Mouse (Mus musculus): ENCODE data around the gene Olfr695.
"Not testable (repeated sequence)": the region's sequence is repeated elsewhere in the genome, so short reads cannot be mapped to it uniquely, and the experiment has no call there.

Olfr695 gene

DNA sequence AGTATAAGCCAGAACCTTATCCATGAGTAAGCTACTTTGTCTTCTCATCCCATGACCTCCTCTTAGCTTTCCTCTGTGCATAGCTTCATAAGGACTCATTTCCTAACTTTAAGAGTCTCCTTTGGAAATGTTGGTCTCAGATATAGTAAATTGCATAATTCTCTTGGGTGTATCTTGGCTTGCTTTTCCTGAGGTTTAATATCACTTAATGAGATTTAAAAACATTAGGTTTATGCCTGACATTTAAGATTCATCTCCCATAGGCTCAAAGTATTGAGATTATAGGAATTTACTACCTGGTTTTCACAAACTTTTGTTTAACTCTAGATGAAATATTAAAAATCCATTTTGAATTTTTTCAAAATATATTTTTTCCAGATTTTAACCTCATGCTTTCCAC lies at the start of gene Olfr695:
TSS of gene Olfr695 (minus strand) at position 101 of the 400 bp plus-strand sequence.
- no peak for DNase-seq

DNA sequence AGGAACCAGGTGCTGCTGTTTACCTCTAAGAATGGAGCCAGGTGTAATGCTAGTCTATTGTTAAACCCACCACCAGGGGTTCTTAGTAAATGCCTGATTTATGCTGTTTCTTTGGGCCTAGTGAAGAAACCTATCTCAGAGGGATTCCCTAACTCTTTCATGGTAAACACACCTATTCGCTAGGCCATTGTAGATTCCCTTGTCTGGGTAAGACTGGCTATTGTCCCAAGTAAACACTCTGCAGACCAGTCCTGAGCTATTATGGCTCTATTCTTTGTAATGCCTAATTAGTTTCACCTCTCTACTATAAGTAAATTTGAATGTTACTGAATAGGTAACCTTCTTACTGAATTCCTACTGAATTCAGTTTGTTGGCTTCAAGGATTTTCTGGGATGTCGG lies 44.8 kb upstream of the Olfr695 start:
- DNase-seq, result not testable (repeated sequence)

DNA sequence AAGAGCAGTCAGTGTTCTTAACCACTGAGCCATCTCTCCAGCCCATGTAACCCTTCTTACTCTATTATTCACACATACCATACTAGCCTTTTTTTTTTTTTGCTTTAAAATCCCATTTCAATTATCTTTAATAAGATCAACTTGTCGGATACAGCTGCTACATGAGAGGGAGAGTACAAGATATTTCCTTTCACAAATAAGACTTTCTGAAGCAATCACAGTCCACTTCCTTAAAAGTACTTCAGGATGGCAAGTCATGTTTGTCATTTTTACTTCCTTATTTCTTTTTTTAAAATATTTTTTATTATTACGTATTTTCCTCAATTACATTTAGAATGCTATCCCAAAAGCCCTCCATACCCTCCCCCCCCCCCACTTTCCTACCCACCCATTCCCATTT lies 42.6 kb upstream of the Olfr695 start:
- no peak for DNase-seq

DNA sequence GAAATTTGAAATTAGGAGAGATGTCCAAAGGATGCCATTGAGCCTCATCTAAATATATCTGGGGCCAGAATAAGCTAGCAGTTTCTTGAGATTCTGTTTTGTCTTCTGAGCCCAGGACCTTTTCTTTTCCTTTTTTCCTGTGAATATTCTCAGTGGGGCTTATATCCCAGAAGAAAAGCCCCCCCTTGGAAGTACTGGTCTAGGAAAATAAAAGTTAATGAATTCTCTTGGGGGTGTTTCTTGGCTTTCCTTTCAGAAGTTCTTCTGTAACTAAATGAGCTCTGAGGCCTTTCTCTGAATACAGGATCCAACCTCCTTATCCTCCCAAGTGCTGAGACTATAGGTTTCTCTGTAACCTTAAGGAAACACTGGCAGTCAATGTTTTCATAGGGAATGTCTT lies 39.1 kb upstream of the Olfr695 start, which contains the start of gene Olfr698:
TSS of gene Olfr698 (minus strand) at position 101 of the 400 bp plus-strand sequence.
- DNase-seq, result no peak

DNA sequence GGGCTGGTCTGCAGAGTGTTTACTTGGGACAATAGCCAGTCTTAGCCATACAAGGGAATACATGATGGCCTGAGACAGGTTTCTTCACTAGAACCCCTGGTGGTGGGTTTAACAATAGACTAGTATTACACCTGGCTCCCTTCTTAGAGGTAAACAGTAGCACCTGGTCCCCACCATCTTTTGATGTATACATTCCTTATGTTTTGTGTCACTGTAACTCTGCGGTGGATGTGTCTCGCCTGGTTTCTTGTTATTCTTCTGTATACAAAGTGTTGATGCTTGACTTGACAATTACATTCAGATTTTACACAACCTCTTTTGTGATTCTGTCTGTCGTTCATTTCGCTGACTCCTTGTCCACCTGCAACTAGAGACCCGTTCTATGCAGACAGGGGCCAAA lies 29.6 kb upstream of the Olfr695 start:
- DNase-seq, result no peak

DNA sequence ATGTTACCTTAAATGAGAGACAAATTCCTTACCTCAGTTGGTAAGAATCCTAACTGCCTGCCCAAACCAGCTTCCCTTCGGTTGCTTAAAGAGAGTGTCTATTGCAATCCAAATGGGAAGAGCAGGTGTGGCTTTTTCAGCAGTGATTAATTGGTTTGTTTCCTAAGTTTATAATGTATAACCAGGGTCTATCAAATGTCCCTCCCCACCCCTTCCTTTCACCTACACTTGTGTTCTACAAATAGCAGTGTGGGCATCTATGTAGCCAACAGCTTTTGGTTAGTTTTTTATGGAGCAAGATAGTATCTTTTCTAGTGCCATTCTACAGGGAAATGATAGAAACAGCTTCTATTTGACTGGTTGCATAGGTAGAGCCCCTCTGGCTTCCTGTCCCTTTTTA lies 26.1 kb upstream of the Olfr695 start, which contains the start of gene Olfr697:
TSS of gene Olfr697 (minus strand) at position 101 of the 400 bp plus-strand sequence.
- no peak for DNase-seq

DNA sequence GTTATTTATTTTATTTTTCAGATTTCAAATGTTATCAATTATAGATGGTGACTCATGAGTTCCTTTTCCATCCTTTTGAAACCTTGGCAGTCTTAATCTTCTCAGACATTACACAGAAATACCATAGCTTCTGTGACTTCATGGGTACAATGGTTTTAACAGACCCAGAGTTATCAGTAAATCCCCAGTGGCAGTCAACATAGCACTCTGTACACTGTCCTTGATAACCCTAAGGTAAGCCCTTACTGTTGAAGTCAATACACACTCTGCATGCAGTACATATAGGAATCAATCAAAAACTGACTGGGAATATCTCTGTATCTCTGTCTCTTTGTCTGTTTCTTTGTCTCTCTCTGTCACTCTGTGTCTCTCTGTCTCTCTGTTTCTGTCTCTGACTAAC lies 20.8 kb upstream of the Olfr695 start:
- no peak for DNase-seq

DNA sequence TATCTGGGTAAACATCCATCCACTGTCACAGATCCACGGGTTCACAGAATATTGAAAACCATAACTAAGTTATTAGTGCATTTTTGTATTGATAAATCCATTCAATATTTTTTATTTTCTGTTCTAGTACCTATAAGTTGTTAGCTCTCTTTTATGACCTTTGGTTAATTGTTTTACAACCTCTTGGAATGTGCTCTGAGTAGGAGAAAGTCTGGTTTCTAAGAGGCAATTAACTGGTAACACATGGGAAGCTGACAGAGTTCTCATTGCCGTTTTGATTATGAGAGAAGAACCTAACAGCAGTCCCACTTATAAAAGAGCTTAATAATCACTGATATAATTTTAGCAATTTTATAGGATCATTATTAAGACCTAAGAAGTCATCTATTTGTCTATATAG lies 17.5 kb upstream of the Olfr695 start:
- DNase-seq, result no peak

DNA sequence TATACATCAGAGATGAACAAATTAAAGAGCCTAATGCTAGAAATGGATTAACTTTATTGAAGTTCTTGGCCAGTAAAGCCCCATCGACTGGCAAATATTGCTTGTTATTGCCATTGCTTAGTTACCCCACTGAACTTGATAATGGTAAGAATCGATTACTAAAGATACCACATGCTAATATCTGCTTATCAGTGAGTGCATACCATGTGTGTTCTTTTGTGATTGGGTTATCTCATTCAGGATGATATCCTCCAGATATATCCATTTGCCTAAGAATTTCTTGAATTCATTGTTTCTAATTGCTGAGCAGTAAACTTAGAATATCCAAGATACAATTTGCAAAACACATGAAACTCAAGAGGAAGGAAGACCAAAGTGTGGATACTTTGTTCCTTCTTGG lies 9.5 kb upstream of the Olfr695 start:
- not testable (repeated sequence) for DNase-seq

DNA sequence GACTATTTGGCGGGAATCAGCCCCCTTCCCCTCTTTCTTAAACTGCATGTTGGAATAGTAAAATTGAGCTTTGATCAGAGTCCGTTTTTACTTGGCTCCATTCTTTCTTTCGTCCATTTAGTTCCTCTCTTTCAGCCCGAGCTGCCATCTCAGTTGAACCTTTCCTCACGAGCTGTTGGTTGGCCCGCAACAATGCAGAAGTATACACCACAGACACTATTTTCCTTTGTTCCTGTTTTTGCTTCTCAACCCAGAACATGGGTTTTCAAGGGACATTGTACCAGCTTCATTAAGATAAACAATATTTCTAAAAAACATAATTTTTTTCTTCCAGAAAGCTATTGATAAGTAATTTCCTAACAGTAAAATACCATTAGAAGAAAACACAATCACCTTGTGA lies 4.7 kb downstream of the Olfr695 start:
- no peak for DNase-seq

DNA sequence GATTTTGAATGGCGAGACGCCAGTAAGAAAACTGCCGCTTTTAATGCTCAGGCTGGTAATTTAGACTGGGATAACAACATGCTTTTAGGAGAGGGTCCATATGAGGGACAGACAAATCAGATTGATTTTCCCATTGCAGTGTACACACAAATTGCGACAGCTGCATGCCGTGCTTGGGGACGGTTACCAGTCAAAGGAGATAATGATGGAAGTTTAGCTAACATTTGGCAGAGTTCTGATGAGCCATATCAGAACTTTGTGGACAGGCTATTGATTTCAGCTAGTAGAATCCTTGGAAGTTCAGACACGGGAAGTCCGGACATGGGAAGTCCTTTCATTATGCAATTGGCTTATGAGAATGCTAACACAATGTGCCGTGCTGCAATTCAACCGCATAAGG lies 8.5 kb downstream of the Olfr695 start:
- DNase-seq, result not testable (repeated sequence)

DNA sequence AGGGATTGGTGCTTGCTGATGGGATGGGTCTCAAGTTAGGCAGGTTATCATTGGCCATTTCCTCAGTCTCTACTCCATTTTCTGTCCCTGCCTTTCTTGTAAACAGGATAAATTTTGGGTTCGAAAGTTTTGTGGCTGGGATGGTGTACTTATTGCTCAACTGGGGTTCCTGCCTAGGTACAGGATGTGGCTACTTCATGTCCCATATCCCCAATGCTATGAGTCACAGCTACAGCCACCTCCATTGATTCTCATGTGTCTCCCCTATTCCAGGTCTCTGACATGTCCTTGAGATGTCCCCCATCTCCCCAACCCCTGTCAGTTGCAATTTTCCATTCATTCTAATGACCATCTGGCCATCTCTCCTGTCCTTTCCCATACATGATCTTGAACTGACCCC lies 19.3 kb downstream of the Olfr695 start:
- no peak for DNase-seq

DNA sequence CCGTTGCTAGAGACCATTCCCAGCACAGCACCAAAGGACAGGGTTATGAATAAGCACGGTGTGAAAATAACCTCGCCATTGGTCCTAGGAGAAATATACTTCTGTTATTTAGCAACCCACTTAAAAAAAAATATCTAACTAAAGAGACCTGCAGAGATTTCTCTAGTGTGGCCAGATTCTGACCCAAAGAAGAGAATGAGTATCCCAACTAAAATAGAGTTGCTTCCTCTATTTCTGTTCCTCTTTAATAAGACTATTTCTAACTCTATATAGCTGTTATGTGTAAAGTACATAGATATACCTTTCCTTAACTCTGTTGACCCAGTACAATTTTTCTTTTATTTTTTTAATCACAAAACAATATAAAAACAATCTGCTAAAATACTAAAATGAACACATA lies 23.2 kb downstream of the Olfr695 start:
- DNase-seq, result no peak

DNA sequence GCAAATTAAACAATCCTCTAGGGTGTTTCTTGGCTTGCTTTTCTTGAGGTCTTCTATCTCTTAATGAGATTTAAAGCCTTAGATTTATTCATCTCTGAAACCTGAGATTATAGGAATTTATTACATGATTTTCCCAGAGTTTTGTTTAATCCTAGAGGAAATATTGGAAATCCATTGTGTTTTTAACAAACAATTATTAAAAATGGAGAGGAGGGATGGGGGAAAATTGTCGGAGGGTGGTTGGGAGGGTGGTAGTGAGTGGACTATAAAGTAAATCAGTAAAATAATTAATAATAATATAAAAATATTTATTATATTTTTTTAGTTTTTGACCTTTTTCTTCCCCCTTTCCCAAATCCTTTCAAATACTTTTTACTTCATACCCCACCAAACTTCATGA lies 24.5 kb downstream of the Olfr695 start, which contains the start of gene Olfr694:
TSS of gene Olfr694 (minus strand) at position 101 of the 400 bp plus-strand sequence.
- DNase-seq, result no peak

DNA sequence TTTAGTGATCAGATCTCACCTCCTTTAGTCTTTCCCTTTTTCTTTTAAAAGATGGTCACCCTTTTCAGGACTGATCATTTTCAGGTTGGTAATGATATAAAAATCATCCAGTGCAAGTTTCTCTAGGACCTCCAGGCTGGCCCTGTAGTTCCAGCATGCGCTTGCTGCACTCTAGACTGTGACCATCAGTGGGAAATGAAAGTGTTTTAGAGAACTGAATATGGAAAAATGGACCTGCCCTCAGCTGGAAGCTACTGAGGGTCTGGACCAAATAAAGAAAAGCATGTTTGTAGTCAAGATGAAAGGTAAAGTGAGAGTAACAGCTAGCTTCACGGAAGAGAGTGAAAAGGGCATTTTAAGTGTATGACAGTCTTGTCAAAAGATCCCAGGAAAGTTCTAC lies 30.8 kb downstream of the Olfr695 start:
- no peak for DNase-seq

DNA sequence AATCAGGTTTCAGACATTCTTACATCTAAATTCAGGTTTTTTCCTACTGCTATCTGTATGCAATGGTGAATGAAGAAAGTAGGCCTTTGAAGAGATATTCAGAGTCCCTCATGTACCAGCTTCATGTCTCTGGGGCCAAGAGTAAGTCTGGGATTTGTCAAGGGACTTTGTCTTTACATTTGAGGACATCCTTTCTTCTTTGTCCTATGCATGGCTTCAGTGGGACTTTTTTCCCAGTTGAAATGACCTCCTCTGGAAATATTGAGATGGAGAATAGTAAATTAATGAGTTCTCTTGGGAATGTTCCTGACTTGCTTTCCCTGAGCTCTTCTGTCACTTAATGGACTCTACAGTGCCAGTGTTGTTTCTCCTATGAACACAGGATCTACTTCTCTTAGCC lies 35.7 kb downstream of the Olfr695 start, which contains the start of gene Olfr693:
TSS of gene Olfr693 (minus strand) at position 101 of the 400 bp plus-strand sequence.
- no peak for DNase-seq
